Mouse (Mus musculus) CH12.LX (cell line): ENCODE measurements at regions not wholly inside any gene's neighbourhood (a gene's known extent, or its start where the extent isn't known, plus 50 kb on each side); places are given as distances from the start of the nearest gene placed in this dataset.

ENCODE experiments used
- DNase-seq: peaks from one replicate; pipeline ENCODE4 v3.0.0-alpha.2; 2013; ENCODE audit errors: extremely low read depth
- H3K27ac ChIP-seq: 2 replicates; pipeline ENCODE4 v1.5.1; 2012; ENCODE audit warnings: low read depth, mild to moderate bottlenecking, control low read depth, moderate library complexity; ENCODE audit not compliant: insufficient read depth
- H3K27me3 ChIP-seq: replicated peaks from 2 replicates; pipeline ENCODE3; 2012; ENCODE audit warnings: inconsistent platforms
- H3K36me3 ChIP-seq, 2 experiments: replicated peaks in 1 of 2; 2 replicates each; pipeline versions ENCODE3 to v1.6.1; 2012; ENCODE audit warnings: inconsistent platforms in 1 of 2, low read length in 1 of 2, mild to moderate bottlenecking in 1 of 2, mixed read lengths in 1 of 2, moderate library complexity in 1 of 2; ENCODE audit not compliant: control insufficient read depth in 1 of 2, insufficient read depth in 1 of 2
- H3K4me1 ChIP-seq, 2 experiments: 2 replicates each; pipeline ENCODE4 v1.6.1; 2012; ENCODE audit warnings: inconsistent platforms in 1 of 2, moderate library complexity in 1 of 2; ENCODE audit not compliant: insufficient read depth in 2 of 2, control insufficient read depth in 1 of 2
- H3K4me2 ChIP-seq: 2 replicates; pipeline ENCODE4 v1.6.1; 2012; ENCODE audit warnings: low read depth, mild to moderate bottlenecking, control low read depth; ENCODE audit not compliant: poor library complexity, insufficient read depth, severe bottlenecking
- H3K4me3 ChIP-seq, 3 experiments: fragments of 150-350 bp in 1 of 3; sonication (generic) in 1 of 3; replicated peaks in 1 of 3; 2 replicates each; pipeline versions ENCODE3 to v1.5.1; 2011 to 2012; ENCODE audit warnings: low read depth in 2 of 3, low read length in 2 of 3, mild to moderate bottlenecking in 2 of 3, moderate library complexity in 2 of 3, control low read depth in 1 of 3, improper control_type of control experiment in 1 of 3, inconsistent platforms in 1 of 3, mixed read lengths in 1 of 3; ENCODE audit not compliant: poor library complexity in 1 of 3
- H3K79me2 ChIP-seq: replicated peaks from 2 replicates; pipeline ENCODE4 v1.6.1; 2012; ENCODE audit warnings: mild to moderate bottlenecking, moderate library complexity; ENCODE audit not compliant: control insufficient read depth, poor library complexity, insufficient read depth, severe bottlenecking; ENCODE audit errors: extremely low read depth
- H3K9ac ChIP-seq: 2 replicates; pipeline ENCODE4 v1.6.1; 2012; ENCODE audit warnings: low read depth, mild to moderate bottlenecking, control low read depth, moderate library complexity; ENCODE audit not compliant: insufficient read depth
- H3K9me3 ChIP-seq: replicated peaks from 2 replicates; pipeline ENCODE3; 2012; ENCODE audit warnings: low read length, inconsistent platforms, mixed read lengths
- CHD1 ChIP-seq: IDR thresholded peaks from 2 replicates; pipeline ENCODE4 v1.6.1; 2012; ENCODE audit warnings: low read depth, low read length, improper control_type of control experiment, inconsistent platforms
- CHD2 ChIP-seq: IDR thresholded peaks from 2 replicates; pipeline ENCODE4 v1.6.1; 2011; ENCODE audit warnings: low read length, improper control_type of control experiment
- E2F4 ChIP-seq: IDR thresholded peaks from 2 replicates; pipeline ENCODE4 v1.6.1; 2011; ENCODE audit warnings: low read depth, low read length, improper control_type of control experiment; ENCODE audit not compliant: insufficient replicate concordance
- ELF1 ChIP-seq: IDR thresholded peaks from 2 replicates; pipeline ENCODE4 v1.6.1; 2014; ENCODE audit warnings: low read depth, mild to moderate bottlenecking, inconsistent platforms, low read length, improper control_type of control experiment
- JUN ChIP-seq: IDR thresholded peaks from 2 replicates; pipeline ENCODE4 v1.6.1; 2011; ENCODE audit warnings: low read depth, mild to moderate bottlenecking, low read length, improper control_type of control experiment, moderate library complexity; ENCODE audit not compliant: insufficient read depth
- JUND ChIP-seq: conservative IDR thresholded peaks from 2 replicates; pipeline ENCODE4 v1.6.1; 2011; ENCODE audit warnings: low read depth, low read length, improper control_type of control experiment
- KAT2A ChIP-seq: IDR thresholded peaks from 2 replicates; pipeline ENCODE4 v1.6.1; 2012; ENCODE audit warnings: low read length, improper control_type of control experiment, inconsistent platforms; ENCODE audit not compliant: insufficient replicate concordance
- MAFK ChIP-seq: IDR thresholded peaks from 2 replicates; pipeline ENCODE4 v1.6.1; 2011; ENCODE audit warnings: low read length, improper control_type of control experiment; ENCODE audit not compliant: insufficient replicate concordance
- MXI1 ChIP-seq: IDR thresholded peaks from 2 replicates; pipeline ENCODE4 v1.6.1; 2011; ENCODE audit warnings: mild to moderate bottlenecking, low read depth, low read length, improper control_type of control experiment
- MYC ChIP-seq: IDR thresholded peaks from 2 replicates; pipeline ENCODE4 v1.6.1; 2011; ENCODE audit warnings: low read depth, mild to moderate bottlenecking, improper control_type of control experiment, low read length
- POLR2AphosphoS2 ChIP-seq: IDR thresholded peaks from 2 replicates; pipeline ENCODE4 v1.6.1; 2011; ENCODE audit warnings: low read depth, low read length, improper control_type of control experiment
- RCOR1 ChIP-seq: conservative IDR thresholded peaks from 2 replicates; pipeline ENCODE4 v1.6.1; 2012; ENCODE audit warnings: low read depth, mild to moderate bottlenecking, inconsistent platforms, low read length, improper control_type of control experiment
- SMC3 ChIP-seq: IDR thresholded peaks from 2 replicates; pipeline ENCODE4 v1.6.1; 2011; ENCODE audit warnings: low read depth, low read length, improper control_type of control experiment
- TCF12 ChIP-seq: IDR thresholded peaks from 2 replicates; pipeline ENCODE4 v1.6.1; 2014; ENCODE audit warnings: low read depth, mild to moderate bottlenecking, inconsistent platforms, low read length, improper control_type of control experiment
- USF1 ChIP-seq: IDR thresholded peaks from 2 replicates; pipeline ENCODE4 v1.6.1; 2014; ENCODE audit warnings: low read depth, mild to moderate bottlenecking, inconsistent platforms, low read length, improper control_type of control experiment
- ZMIZ1 ChIP-seq: IDR thresholded peaks from 2 replicates; pipeline ENCODE4 v1.6.1; 2012; ENCODE audit warnings: low read depth, mild to moderate bottlenecking, inconsistent platforms, low read length, improper control_type of control experiment
- dilution Hi-C: fragments of 300-500 bp; cut with MboI; formaldehyde crosslinking; loops from 2 replicates; pipeline ENCODE4 v1.14.3; 2020; ENCODE audit warnings: low sequenced_read_pairs; ENCODE audit not compliant: extremely low pct_unique_long_range_greater_than_20kb, extremely low pct_ligation_motif_present
- in situ Hi-C: fragments of 300-500 bp; cut with MboI; formaldehyde crosslinking; loops from 3 replicates; pipeline ENCODE4 v1.14.3; 2019; ENCODE audit warnings: low sequenced_read_pairs, low pct_ligation_motif_present, low pct_unique_long_range_greater_than_20kb, mixed read lengths

GRCm38 (mm10) chr5:118388419-118388818, 143.4 kb downstream of the 2410131K14Rik start:
- Histone ChIP-seq H3K4me2 (no peak overlapping the region), H3K36me3 (peaks cover 0 to 1% of the 10 kb centered on the region in 2 experiments), H3K4me3 (no peak overlapping the region), H3K9ac (no peak overlapping the region), H3K27ac (no peak overlapping the region), H3K9me3 (peaks cover 25% of the 10 kb centered on the region), H3K79me2 (no peaks in the 10 kb centered on the region), H3K27me3 (no peaks in the 10 kb centered on the region), H3K4me1 (no peaks in the 10 kb centered on the region)
- dilution Hi-C loops (no loop called here), in situ Hi-C loops (no loop called here)
- DNase-seq, result no peak
- TF ChIP-seq SMC3 (no peak), MAFK (no peak), CHD1 (no peak), ELF1 (no peak), CHD2 (no peak), MYC (no peak), RCOR1 (no peak), POLR2AphosphoS2 (no peak), E2F4 (no peak), TCF12 (no peak), MXI1 (no peak), JUND (no peak)

- no peaks in the 10 kb centered on the region for H3K27me3 ChIP-seq
- dilution Hi-C loops, result no loop called here
- peaks cover 0 to 1% of the 10 kb centered on the region in 2 experiments for H3K36me3 ChIP-seq
- no peak for DNase-seq
- TF ChIP-seq USF1 (no peak), JUN (no peak), ZMIZ1 (no peak), RCOR1 (no peak), KAT2A (no peak)
- H3K27ac ChIP-seq, result no peak overlapping the region
- H3K4me2 ChIP-seq, result no peak overlapping the region
- no peaks in the 10 kb centered on the region for H3K79me2 ChIP-seq
- H3K4me3 ChIP-seq, result no peak overlapping the region
- peaks cover 25% of the 10 kb centered on the region for H3K9me3 ChIP-seq
- in situ Hi-C loops, result no loop called here
- no peaks in the 10 kb centered on the region for H3K4me1 ChIP-seq
- no peak overlapping the region for H3K9ac ChIP-seq
Measured at GRCm38 (mm10) chr5:118390691-118391373, 145.8 kb downstream of the 2410131K14Rik start.
